Mouse (Mus musculus) urinary bladder, postnatal 0 days (tissue): ENCODE data around the gene Entpd3. TPM values are rescaled to one million over a fixed set of nuclear protein-coding genes. Genes with fewer than 3 reads are reported as not detected.

Source experiments
- polyA plus RNA-seq: library from polyadenylated mRNA; unstranded; fragments of >200 nt; fragmentation: Nextera tagmentation; extraction: Ambion mirVana; gene quantifications from 2 replicates; pipeline ENCODE4 v1.2.1, GENCODE M21; 2015

Gene Entpd3
- 3.3 and 4.3 TPM in 2 replicates for polyA plus RNA-seq

GRCm38 (mm10) chr9:120539662-120540251, at the start of gene Entpd3:
Gene Entpd3, plus strand, starts transcription at chr9:120539818.

GRCm38 (mm10) chr9:120492010-120492399, 47.6 kb upstream of the Entpd3 start, which contains the start of gene Eif1b:
Gene Eif1b, plus strand, starts transcription at chr9:120492232.

GRCm38 (mm10) chr9:120570741-120571592, 31.3 kb downstream of the Entpd3 start, which contains the start of gene Rpl14:
Gene Rpl14, plus strand, starts transcription at chr9:120571444.

Other genes with a start within 250 kb of the Entpd3 start
- gene Myrip, start 238.3 kb upstream of the Entpd3 start, polyA plus RNA-seq, result 0.07 and 0.11 TPM in 2 replicates
- 83.6 and 94.6 TPM in 2 replicates for gene Eif1b, start 47.6 kb upstream of the Entpd3 start, polyA plus RNA-seq
- gene Rpl14, start 31.6 kb downstream of the Entpd3 start, polyA plus RNA-seq, result 576 and 596 TPM in 2 replicates